Mouse (Mus musculus): ENCODE measurements around the gene Ech1. TPM values are rescaled to one million over a fixed set of nuclear protein-coding genes. Genes with fewer than 3 reads are reported as not detected.

Ech1 gene
- total and polyA plus RNA-seq, 3 experiments, result 74.7 to 99.5 TPM; not detected in 1

DNA sequence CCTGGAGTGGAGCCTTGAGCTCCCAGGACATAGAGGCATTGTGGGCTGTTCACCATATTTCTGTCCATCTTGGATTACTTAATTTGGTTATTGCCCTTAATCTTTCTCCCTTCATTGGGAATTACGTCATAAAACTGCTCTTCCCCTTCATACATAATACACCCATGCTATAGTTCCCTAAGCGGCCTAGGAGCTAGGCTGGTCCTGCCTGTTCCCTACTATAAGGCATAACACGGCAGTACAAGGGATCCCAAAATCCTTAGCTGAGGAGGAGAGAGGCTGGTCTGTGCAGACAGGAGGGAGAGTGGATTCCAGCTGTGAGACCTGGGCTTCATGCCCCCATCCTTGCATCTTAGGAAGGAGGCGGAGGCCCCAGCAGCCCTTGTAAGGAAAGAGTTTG, 7.1 kb upstream of the Ech1 start:
- DNase-seq (ENCODE audit: low read depth, low spot score), result no peak
- Histone ChIP-seq H3K27me3 (ENCODE audit: control insufficient read depth in 1 of 2, insufficient read depth in 2 of 2, low read length in 2 of 2) (no peaks in the 10 kb centered on the region), H3K9ac (ENCODE audit: control insufficient read depth, low read depth, low read length, poor library complexity, severe bottlenecking) (no peak overlapping the region), H3K4me3 (ENCODE audit: control insufficient read depth in 1 of 2, insufficient read depth in 1 of 2, low read depth in 2 of 2, low read length in 2 of 2) (no peak overlapping the region), H3K27ac (ENCODE audit: control insufficient read depth, low read depth, low read length) (peak overlapping the region; percentile 22; the same call in 1 of the 2 replicates), H3K79me2 (ENCODE audit: control insufficient read depth, insufficient read depth, low read length, poor library complexity) (peaks cover 42% of the 10 kb centered on the region), H3K4me1 (ENCODE audit: control insufficient read depth in 1 of 2, insufficient read depth in 2 of 2, low read length in 2 of 2) (peaks cover 21 to 90% of the 10 kb centered on the region in 2 experiments), H3K9me3 (replicated peaks; ENCODE audit: insufficient read depth, low read length) (no peaks in the 10 kb centered on the region), H3K36me3 (ENCODE audit: control insufficient read depth in 1 of 2, insufficient read depth in 2 of 2, low read length in 2 of 2) (peaks cover 53 to 97% of the 10 kb centered on the region in 2 experiments)
- TF ChIP-seq TBP (IDR thresholded peaks at IDR 0.05; ENCODE audit: low read depth, low read length), result no peak
- TF ChIP-seq ZC3H11A (IDR thresholded peaks at IDR 0.05; ENCODE audit: low read depth, low read length), result no peak
- TF ChIP-seq JUND (IDR thresholded peaks at IDR 0.05; ENCODE audit: low read depth, low read length), result no peak
- TF ChIP-seq MAZ (IDR thresholded peaks at IDR 0.05; ENCODE audit: low read depth, low read length), result 0 out of 2 replicates have a peak, but pooled peaks have one; percentile 5
- TF ChIP-seq CHD1 (IDR thresholded peaks at IDR 0.05; ENCODE audit: low read depth, low read length), result no peak
- peak; percentile 74 for TF ChIP-seq POLR2AphosphoS2 (IDR thresholded peaks at IDR 0.05; ENCODE audit: low read length)
- TF ChIP-seq NRF1 (IDR thresholded peaks at IDR 0.05; ENCODE audit: insufficient read depth, low read depth, low read length, poor library complexity, severe bottlenecking), result no peak
- no peak for TF ChIP-seq EP300 (IDR thresholded peaks at IDR 0.05; ENCODE audit: low read depth in 1 of 2, low read length in 2 of 2)
- no peak for TF ChIP-seq USF2 (IDR thresholded peaks at IDR 0.05; ENCODE audit: borderline replicate concordance in 1 of 2, insufficient read depth in 1 of 2, low read depth in 1 of 2, low read length in 2 of 2)
- no peak for TF ChIP-seq MAFK (IDR thresholded peaks at IDR 0.05; ENCODE audit: borderline replicate concordance, low read depth, low read length)
- TF ChIP-seq ZNF384 (IDR thresholded peaks at IDR 0.05; ENCODE audit: low read depth, low read length), result no peak
- peak in 1 of 2 experiments; percentile 10; a peak in 1 of 4 replicates for TF ChIP-seq POLR2A (IDR thresholded peaks at IDR 0.05; ENCODE audit: control insufficient read depth in 1 of 2, insufficient read depth in 1 of 2, low read depth in 1 of 2, low read length in 2 of 2, poor library complexity in 1 of 2)
- TF ChIP-seq MYB (IDR thresholded peaks at IDR 0.05; ENCODE audit: low read depth, low read length), result no peak
- no peak for TF ChIP-seq ZKSCAN1 (IDR thresholded peaks at IDR 0.05; ENCODE audit: low read depth, low read length)
- no peak for TF ChIP-seq CHD2 (IDR thresholded peaks at IDR 0.05; ENCODE audit: low read length)
- TF ChIP-seq RAD21 (IDR thresholded peaks at IDR 0.05; ENCODE audit: low read depth, low read length), result no peak
- TF ChIP-seq ELF1 (IDR thresholded peaks at IDR 0.05; ENCODE audit: low read depth, low read length), result no peak
- TF ChIP-seq MAX (IDR thresholded peaks at IDR 0.05; ENCODE audit: low read length), result no peak
- no peak for TF ChIP-seq GATA1 (IDR thresholded peaks at IDR 0.05; ENCODE audit: low read depth, low read length)
- no peak for TF ChIP-seq POLR2AphosphoS5 (IDR thresholded peaks at IDR 0.05; ENCODE audit: borderline replicate concordance, low read depth, low read length)
- no peak for TF ChIP-seq SMC3 (IDR thresholded peaks at IDR 0.05; ENCODE audit: low read depth, low read length)
- TF ChIP-seq RCOR1 (IDR thresholded peaks at IDR 0.05; ENCODE audit: low read depth, low read length), result no peak
- TF ChIP-seq MXI1 (IDR thresholded peaks at IDR 0.05; ENCODE audit: low read depth, low read length), result no peak
- TF ChIP-seq TCF12 (IDR thresholded peaks at IDR 0.05; ENCODE audit: low read depth, low read length), result no peak
- TF ChIP-seq CTCF (IDR thresholded peaks at IDR 0.05 in 2 of 3, conservative IDR thresholded peaks at IDR 0.05 in 1 of 3; ENCODE audit: control insufficient read depth in 1 of 3, insufficient read depth in 1 of 3, low read depth in 2 of 3, low read length in 3 of 3, poor library complexity in 1 of 3, severe bottlenecking in 1 of 3), result no peak
- no peak for TF ChIP-seq KAT2A (conservative IDR thresholded peaks at IDR 0.05; ENCODE audit: low read depth, low read length)
- TF ChIP-seq MEF2A (IDR thresholded peaks at IDR 0.05; ENCODE audit: extremely low read depth, insufficient replicate concordance, low read depth, low read length, poor library complexity, severe bottlenecking), result no peak
- TF ChIP-seq GABPA (IDR thresholded peaks at IDR 0.05; ENCODE audit: low read depth, low read length), result no peak
- no peak for TF ChIP-seq ETS1 (IDR thresholded peaks at IDR 0.05; ENCODE audit: low read depth, low read length)
- TF ChIP-seq TAL1 (IDR thresholded peaks at IDR 0.05; ENCODE audit: low read length), result no peak
- TF ChIP-seq NELFE (IDR thresholded peaks at IDR 0.05; ENCODE audit: low read depth, low read length), result no peak
- TF ChIP-seq SIN3A (IDR thresholded peaks at IDR 0.05; ENCODE audit: low read length), result no peak
- no peak for TF ChIP-seq HCFC1 (IDR thresholded peaks at IDR 0.05; ENCODE audit: low read depth, low read length)
- TF ChIP-seq ZMIZ1 (IDR thresholded peaks at IDR 0.05; ENCODE audit: low read depth, low read length), result 0 out of 2 replicates have a peak, but pooled peaks have one; percentile 20
- no peak for TF ChIP-seq USF1 (IDR thresholded peaks at IDR 0.05; ENCODE audit: low read depth, low read length)
